Mouse (Mus musculus): Measurements from ENCODE around the gene Rin2. TPM values are rescaled to one million over a fixed set of nuclear protein-coding genes. Genes with fewer than 3 reads are reported as not detected.

Rin2 gene
- polyA plus RNA-seq, 1 experiment from 2014 or later, result 16.8 TPM

DNA sequence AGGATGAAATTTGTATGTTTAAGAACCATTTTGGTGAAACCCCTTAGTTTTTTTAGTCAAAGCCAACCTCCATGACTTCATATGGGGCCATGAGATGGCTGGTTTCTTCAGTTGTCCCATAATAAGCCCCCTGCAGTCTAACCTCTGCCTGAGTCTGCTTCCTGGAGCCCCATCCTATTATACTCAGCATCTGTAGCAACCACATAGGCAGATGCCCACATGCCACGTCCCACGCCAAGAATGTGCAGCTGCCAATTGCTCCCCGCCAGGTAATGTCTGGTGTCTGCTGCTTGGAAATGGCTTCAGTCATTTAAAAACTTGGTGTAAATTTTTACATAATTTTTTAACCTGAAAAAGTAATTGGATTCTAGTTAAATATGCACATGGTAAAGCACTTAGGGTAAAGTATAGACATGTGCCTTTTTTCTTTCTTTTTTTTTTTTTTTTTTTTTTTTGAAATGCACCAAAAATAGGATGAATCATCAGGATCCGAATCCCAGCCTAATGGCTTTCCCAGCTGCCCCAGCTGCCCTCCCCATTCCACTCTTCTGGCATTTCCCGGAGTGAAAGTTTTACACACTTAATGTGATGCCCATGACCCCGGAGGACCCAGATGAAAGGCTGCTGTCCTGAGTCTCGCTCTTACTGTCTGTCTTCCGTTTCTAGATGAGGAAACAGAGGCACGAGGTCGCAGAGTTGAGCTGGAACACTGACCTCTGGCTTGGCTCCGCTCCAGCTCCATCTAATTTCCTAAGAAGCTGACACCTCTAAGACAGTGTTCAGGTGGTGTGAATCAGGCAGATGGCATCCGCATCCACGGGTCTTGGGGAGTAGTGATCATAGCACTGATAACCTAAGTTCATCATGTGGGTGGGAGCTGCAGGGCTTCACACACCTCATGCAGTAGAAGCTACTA, 68.0 kb downstream of the Rin2 start:
- Histone ChIP-seq H3K4me1 (no peaks in the 10 kb centered on the region), H3K9ac (replicated peaks) (no peak overlapping the region), H3K27ac (replicated peaks) (no peak overlapping the region), H3K27me3 (peaks cover 80% of the 10 kb centered on the region), H3K4me2 (replicated peaks) (no peak overlapping the region), H3K9me3 (no peaks in the 10 kb centered on the region), H3K4me3 (no peak overlapping the region), H3K36me3 (no peaks in the 10 kb centered on the region)
- WGBS, result 86% methylated on average over 13 of the region's 13 CpGs
- ATAC-seq (ENCODE audit: low FRiP score, low read depth), result no peak

DNA sequence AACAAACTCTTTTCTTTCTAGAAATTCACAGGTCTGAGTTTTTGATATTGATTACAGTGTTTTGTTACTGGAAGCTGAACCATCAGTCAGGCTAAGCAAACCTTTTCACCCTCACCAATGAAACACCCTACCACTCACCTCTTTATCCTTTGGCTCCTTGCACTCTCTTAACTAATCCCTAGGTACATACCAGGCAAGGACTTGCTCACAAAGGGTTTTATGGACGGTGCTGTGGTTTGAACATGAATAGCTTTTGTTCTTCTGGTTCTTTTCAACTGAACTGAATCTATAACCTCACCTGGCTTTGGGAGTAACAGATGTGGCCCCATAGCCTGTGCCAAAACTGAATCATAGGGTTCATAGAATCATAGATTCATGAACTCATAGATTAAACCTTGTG, 71.4 kb downstream of the Rin2 start:
- H3K9me3 ChIP-seq, result no peaks in the 10 kb centered on the region
- H3K27ac ChIP-seq (replicated peaks), result no peak overlapping the region
- no peaks in the 10 kb centered on the region for H3K36me3 ChIP-seq
- no peak overlapping the region for H3K4me3 ChIP-seq
- WGBS, result 42% methylated on average over 1 of the region's 1 CpGs
- no peak overlapping the region for H3K4me2 ChIP-seq (replicated peaks)
- peaks cover 70% of the 10 kb centered on the region for H3K27me3 ChIP-seq
- no peaks in the 10 kb centered on the region for H3K4me1 ChIP-seq
- no peak overlapping the region for H3K9ac ChIP-seq (replicated peaks)
- ATAC-seq (ENCODE audit: low FRiP score, low read depth), result no peak

DNA sequence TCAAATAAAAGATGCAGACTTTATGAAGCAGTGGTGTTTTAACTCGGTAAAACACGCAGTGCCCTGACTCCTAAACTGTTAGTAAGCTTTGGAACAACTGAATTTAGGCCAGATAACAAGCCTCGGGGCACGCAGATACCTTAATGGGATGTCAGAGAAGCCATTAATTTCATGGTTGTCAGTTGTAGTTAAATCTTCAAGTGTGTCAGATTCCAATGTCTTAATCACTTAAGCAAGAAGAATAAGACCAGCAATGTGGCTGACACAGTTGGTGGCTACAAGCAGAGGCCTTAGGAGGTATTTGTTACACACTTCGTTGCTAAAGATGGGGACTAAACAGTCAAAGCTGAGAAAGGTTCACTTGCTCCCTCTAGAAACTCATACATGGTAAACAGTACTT, 74.6 kb downstream of the Rin2 start:
- Histone ChIP-seq H3K4me3 (no peak overlapping the region), H3K36me3 (no peaks in the 10 kb centered on the region), H3K4me1 (no peaks in the 10 kb centered on the region), H3K4me2 (replicated peaks) (no peak overlapping the region), H3K9me3 (no peaks in the 10 kb centered on the region), H3K9ac (replicated peaks) (no peak overlapping the region), H3K27me3 (peaks cover 69% of the 10 kb centered on the region), H3K27ac (replicated peaks) (no peak overlapping the region)
- no peak for ATAC-seq (ENCODE audit: low FRiP score, low read depth)
- WGBS, result 48% methylated on average over 5 of the region's 5 CpGs

- ATAC-seq (ENCODE audit: low FRiP score, low read depth), result no peak
- H3K27me3 ChIP-seq, result peaks cover 58% of the 10 kb centered on the region
These were observed 77.6 kb downstream of the Rin2 start for GRCm38 (mm10) chr2:145752572-145752971.

GRCm38 (mm10) chr2:145753973-145754372, 79.0 kb downstream of the Rin2 start:
- Histone ChIP-seq H3K27ac (replicated peaks) (no peak overlapping the region), H3K4me2 (replicated peaks) (no peak overlapping the region), H3K9me3 (no peaks in the 10 kb centered on the region), H3K27me3 (peaks cover 61% of the 10 kb centered on the region), H3K9ac (replicated peaks) (no peak overlapping the region), H3K4me3 (no peak overlapping the region), H3K36me3 (no peaks in the 10 kb centered on the region), H3K4me1 (no peaks in the 10 kb centered on the region)
- no peak for ATAC-seq (ENCODE audit: low FRiP score, low read depth)
- WGBS, result 87% methylated on average over 7 of the region's 7 CpGs

More at GRCm38 (mm10) chr2:145752572-145752971, 77.6 kb downstream of the Rin2 start:
- WGBS, result 87% methylated on average over 6 of the region's 6 CpGs
- Histone ChIP-seq H3K36me3 (no peaks in the 10 kb centered on the region), H3K27ac (replicated peaks) (no peak overlapping the region), H3K9ac (replicated peaks) (no peak overlapping the region), H3K4me1 (no peaks in the 10 kb centered on the region), H3K4me3 (no peak overlapping the region), H3K4me2 (replicated peaks) (no peak overlapping the region), H3K9me3 (no peaks in the 10 kb centered on the region)

- Histone ChIP-seq H3K4me3 (no peak overlapping the region), H3K4me2 (replicated peaks) (no peak overlapping the region), H3K27me3 (peaks cover 50% of the 10 kb centered on the region), H3K9ac (replicated peaks) (no peak overlapping the region), H3K27ac (replicated peaks) (no peak overlapping the region), H3K9me3 (no peaks in the 10 kb centered on the region), H3K4me1 (no peaks in the 10 kb centered on the region), H3K36me3 (no peaks in the 10 kb centered on the region)
- 86% methylated on average over 12 of the region's 12 CpGs for WGBS
- no peak for ATAC-seq (ENCODE audit: low FRiP score, low read depth)
These were observed 81.1 kb downstream of the Rin2 start for GRCm38 (mm10) chr2:145755864-145756822.

- Histone ChIP-seq H3K27me3 (peaks cover 21% of the 10 kb centered on the region), H3K4me1 (no peaks in the 10 kb centered on the region), H3K9ac (replicated peaks) (no peak overlapping the region), H3K36me3 (no peaks in the 10 kb centered on the region), H3K9me3 (no peaks in the 10 kb centered on the region), H3K27ac (replicated peaks) (no peak overlapping the region), H3K4me3 (no peak overlapping the region), H3K4me2 (replicated peaks) (no peak overlapping the region)
- 73% methylated on average over 3 of the region's 3 CpGs for WGBS
- no peak for ATAC-seq (ENCODE audit: low FRiP score, low read depth)
These were observed 85.1 kb downstream of the Rin2 start for GRCm38 (mm10) chr2:145760121-145760520.

GRCm38 (mm10) chr2:145761436-145761835, 86.4 kb downstream of the Rin2 start:
- no peak overlapping the region for H3K4me3 ChIP-seq
- H3K9me3 ChIP-seq, result no peaks in the 10 kb centered on the region
- ATAC-seq (ENCODE audit: low FRiP score, low read depth), result no peak
- no peak overlapping the region for H3K4me2 ChIP-seq (replicated peaks)
- H3K9ac ChIP-seq (replicated peaks), result no peak overlapping the region
- no peaks in the 10 kb centered on the region for H3K36me3 ChIP-seq
- no peak overlapping the region for H3K27ac ChIP-seq (replicated peaks)
- peaks cover 24% of the 10 kb centered on the region for H3K27me3 ChIP-seq
- no peaks in the 10 kb centered on the region for H3K4me1 ChIP-seq

DNA sequence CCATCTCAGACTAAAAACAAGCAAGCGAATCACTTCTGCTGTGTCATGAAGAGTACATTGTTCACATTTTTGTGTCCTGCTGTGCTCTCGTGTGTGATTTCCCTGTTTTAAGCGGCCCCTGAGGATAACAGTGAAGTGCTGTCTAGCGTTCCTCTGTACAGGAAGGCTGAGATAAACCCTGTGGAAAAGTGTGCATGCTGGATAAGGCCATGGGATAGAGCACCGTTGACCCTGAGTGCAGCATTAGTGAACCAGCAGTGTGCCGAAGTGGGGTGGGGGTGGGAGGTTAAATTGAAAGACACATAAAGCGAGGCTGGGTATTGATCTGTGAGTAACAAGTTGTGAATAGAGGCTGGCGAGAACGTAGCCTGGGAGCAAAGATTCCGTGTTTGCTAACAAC, 94.9 kb downstream of the Rin2 start:
- 28% methylated on average over 10 of the region's 10 CpGs for WGBS
- H3K9me3 ChIP-seq, result no peaks in the 10 kb centered on the region
- H3K27ac ChIP-seq (replicated peaks), result no peak overlapping the region
- H3K4me2 ChIP-seq (replicated peaks), result no peak overlapping the region
- ATAC-seq (ENCODE audit: low FRiP score, low read depth), result no peak
- no peak overlapping the region for H3K4me3 ChIP-seq
- no peak overlapping the region for H3K9ac ChIP-seq (replicated peaks)
- H3K36me3 ChIP-seq, result no peaks in the 10 kb centered on the region
- peaks cover 15% of the 10 kb centered on the region for H3K27me3 ChIP-seq
- peaks cover 8% of the 10 kb centered on the region for H3K4me1 ChIP-seq

GRCm38 (mm10) chr2:145770730-145771536, 95.9 kb downstream of the Rin2 start:
- WGBS, result 85% methylated on average over 7 of the region's 7 CpGs
- H3K4me3 ChIP-seq, result no peak overlapping the region
- H3K36me3 ChIP-seq, result no peaks in the 10 kb centered on the region
- peaks cover 13% of the 10 kb centered on the region for H3K27me3 ChIP-seq
- no peak overlapping the region for H3K4me2 ChIP-seq (replicated peaks)
- no peaks in the 10 kb centered on the region for H3K9me3 ChIP-seq
- peaks cover 8% of the 10 kb centered on the region for H3K4me1 ChIP-seq
- no peak overlapping the region for H3K27ac ChIP-seq (replicated peaks)
- H3K9ac ChIP-seq (replicated peaks), result no peak overlapping the region
- ATAC-seq (ENCODE audit: low FRiP score, low read depth), result no peak

DNA sequence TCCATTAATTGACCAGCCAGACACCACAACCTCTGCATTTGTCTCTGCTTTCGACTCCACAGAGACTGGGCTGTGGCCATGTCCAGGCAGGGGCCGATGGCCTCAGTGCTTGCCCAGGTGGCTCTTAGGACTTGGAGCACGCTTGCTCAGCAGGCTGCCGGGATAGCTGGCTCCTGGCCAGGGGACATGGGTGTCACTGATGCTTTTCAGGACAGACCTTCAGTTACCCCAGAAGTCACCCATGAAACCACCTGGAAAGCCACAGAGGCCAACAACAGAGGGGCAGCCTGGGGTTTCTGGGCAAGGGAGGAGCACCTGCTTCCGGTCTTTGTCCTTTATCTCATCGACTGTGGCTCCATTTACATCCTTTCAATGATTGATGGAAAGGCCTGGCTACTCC, 108.2 kb downstream of the Rin2 start:
- WGBS, result 71% methylated on average over 6 of the region's 6 CpGs
- Histone ChIP-seq H3K4me1 (peaks cover 15% of the 10 kb centered on the region), H3K4me3 (no peak overlapping the region), H3K36me3 (no peaks in the 10 kb centered on the region), H3K4me2 (replicated peaks) (no peak overlapping the region), H3K27me3 (peaks cover 6% of the 10 kb centered on the region; the same call in 1 of the 2 replicates), H3K9me3 (no peaks in the 10 kb centered on the region), H3K9ac (replicated peaks) (no peak overlapping the region), H3K27ac (replicated peaks) (no peak overlapping the region)
- no peak for ATAC-seq (ENCODE audit: low FRiP score, low read depth)
